Comparison of ENCODE assay signal across 42 mouse cellular contexts in the genomic region with DNA sequence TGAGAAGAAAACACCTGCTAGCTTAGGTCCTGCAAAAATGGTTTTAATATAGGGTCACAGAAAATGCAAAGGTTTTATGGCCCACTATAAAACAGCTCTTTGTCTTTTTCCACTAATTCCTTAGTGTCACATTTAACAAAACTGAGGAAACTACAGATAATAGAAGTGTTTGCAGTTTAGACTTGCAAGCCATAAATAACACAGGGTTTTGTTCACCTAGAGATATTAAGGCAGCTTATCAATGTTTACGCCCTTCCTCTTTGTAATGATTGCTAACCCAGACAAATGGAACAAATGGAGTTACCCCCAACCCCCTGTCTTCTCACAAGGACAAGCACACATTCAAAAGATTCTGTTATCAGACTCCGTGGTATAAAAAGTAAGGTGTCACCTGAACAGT. TPM values are rescaled to one million over a fixed set of nuclear protein-coding genes. Genes with fewer than 3 reads are reported as not detected.
"Had no signal": no experiment of that assay in that cellular context is flagged by ENCODE, and none has a peak within 500 bp of the region (broad histone marks: within the 10 kb centered on the region; RNA-seq: fewer than 3 reads in every experiment).

No protein-coding gene starts in this region.

- H3K4me3 ChIP-seq: gastrocnemius, adult 2 months; heart, embryonic 10.5 days; heart, embryonic 13.5 days; heart, embryonic 15.5 days; hindbrain, embryonic 13.5 days; hindbrain, embryonic 15.5 days; kidney, embryonic 15.5 days; limb, embryonic 12.5 days; liver, embryonic 12.5 days had no signal

- H3K9me3 ChIP-seq: heart, embryonic 10.5 days; heart, embryonic 13.5 days; heart, embryonic 15.5 days; hindbrain, embryonic 13.5 days; hindbrain, embryonic 15.5 days; kidney, embryonic 15.5 days; limb, embryonic 12.5 days; liver, embryonic 12.5 days had no signal

- ATAC-seq: hindbrain, postnatal 0 days; liver, embryonic 12.5 days had no signal

- H3K27me3 ChIP-seq: heart, embryonic 13.5 days; heart, embryonic 15.5 days; hindbrain, embryonic 13.5 days; hindbrain, embryonic 15.5 days; kidney, embryonic 15.5 days; limb, embryonic 12.5 days; liver, embryonic 12.5 days had no signal

- DNase-seq: gastrocnemius, adult 2 months; gastrocnemius, postnatal 10 days; gastrocnemius, postnatal 36 days; heart, adult 11 months; heart, postnatal 14 days; heart, postnatal 36 days; kidney, adult 11 months; kidney, adult 9 months; kidney, postnatal 14 days; kidney, postnatal 36 days; layer of hippocampus, adult 9-11 months; layer of hippocampus, postnatal 36 days; left cerebral cortex, postnatal 4 days; liver; lung, adult 18-20 months had no signal

- H3K4me2 ChIP-seq: heart, embryonic 13.5 days; heart, embryonic 15.5 days; hindbrain, embryonic 13.5 days; hindbrain, embryonic 15.5 days; kidney, embryonic 15.5 days; limb, embryonic 12.5 days; liver, embryonic 12.5 days had no signal

- H3K36me3 ChIP-seq: heart, embryonic 10.5 days; heart, embryonic 13.5 days; heart, embryonic 15.5 days; hindbrain, embryonic 13.5 days; hindbrain, embryonic 15.5 days; kidney, embryonic 15.5 days; limb, embryonic 12.5 days; liver, embryonic 12.5 days had no signal

- H3K4me1 ChIP-seq: heart, embryonic 10.5 days; heart, embryonic 13.5 days; heart, embryonic 15.5 days; hindbrain, embryonic 13.5 days; hindbrain, embryonic 15.5 days; kidney, embryonic 15.5 days; liver, embryonic 12.5 days had no signal

- H3K27ac ChIP-seq: heart, embryonic 10.5 days; heart, embryonic 13.5 days; heart, embryonic 15.5 days; hindbrain, embryonic 13.5 days; hindbrain, embryonic 15.5 days; hindbrain, postnatal 0 days; kidney, embryonic 15.5 days; kidney, postnatal 0 days; limb, embryonic 12.5 days; liver, embryonic 12.5 days; liver, embryonic 14.5 days had no signal

- H3K9ac ChIP-seq: heart, embryonic 13.5 days; heart, embryonic 15.5 days; hindbrain, embryonic 13.5 days; hindbrain, embryonic 15.5 days; kidney, embryonic 15.5 days; limb, embryonic 12.5 days; liver, embryonic 12.5 days; liver, embryonic 14.5 days had no signal

RNA-seq across cellular contexts. Expression of a gene that starts 2.4 kb away (rescaled TPM):
- total RNA-seq: gastrocnemius, adult 2 months; gastrocnemius, postnatal 10 days; hematopoietic stem cell, adult 5-6 weeks; hindbrain, postnatal 0 days; layer of hippocampus, adult 18-20 months; layer of hippocampus, adult 8-10 months; layer of hippocampus, postnatal 14 days; layer of hippocampus, postnatal 36 days; left cerebral cortex, adult 18-20 months; left cerebral cortex, adult 8-10 months; left cerebral cortex, postnatal 10 days; left cerebral cortex, postnatal 25 days; left cerebral cortex, postnatal 4 days had no signal
- polyA plus RNA-seq: heart, embryonic 13.5 days; heart, embryonic 15.5 days; heart, postnatal 0 days; hindbrain, embryonic 11.5 days; hindbrain, embryonic 13.5 days; hindbrain, embryonic 15.5 days; hindbrain, postnatal 0 days; kidney, embryonic 15.5 days; large intestine, adult 2 months had no signal

RNA-seq across cellular contexts. Expression of a gene that starts 32.6 kb away (rescaled TPM):
- total RNA-seq: gastrocnemius, adult 2 months; gastrocnemius, postnatal 10 days; gastrocnemius, postnatal 36 days; heart, adult 8-10 months; heart, postnatal 14 days; heart, postnatal 36 days; hematopoietic stem cell, adult 5-6 weeks; hindbrain, postnatal 0 days; layer of hippocampus, adult 18-20 months; layer of hippocampus, adult 8-10 months; layer of hippocampus, postnatal 14 days; layer of hippocampus, postnatal 36 days; left cerebral cortex, adult 18-20 months; left cerebral cortex, adult 8-10 months; left cerebral cortex, postnatal 10 days; left cerebral cortex, postnatal 25 days; left cerebral cortex, postnatal 4 days had no signal
- polyA plus RNA-seq: frontal cortex, adult 2 months; gonadal fat pad, adult 2 months; heart, embryonic 10.5 days; heart, embryonic 13.5 days; heart, embryonic 15.5 days; heart, postnatal 0 days; hindbrain, embryonic 11.5 days; hindbrain, embryonic 13.5 days; hindbrain, embryonic 15.5 days; hindbrain, postnatal 0 days; kidney, embryonic 15.5 days; kidney, postnatal 0 days; large intestine, adult 2 months; limb, embryonic 12.5 days; limb, embryonic 14.5 days; liver, embryonic 12.5 days; liver, embryonic 14.5 days; liver, embryonic 16.5 days had no signal
